Mouse (Mus musculus): ENCODE data around the gene Cherp.

DNA sequence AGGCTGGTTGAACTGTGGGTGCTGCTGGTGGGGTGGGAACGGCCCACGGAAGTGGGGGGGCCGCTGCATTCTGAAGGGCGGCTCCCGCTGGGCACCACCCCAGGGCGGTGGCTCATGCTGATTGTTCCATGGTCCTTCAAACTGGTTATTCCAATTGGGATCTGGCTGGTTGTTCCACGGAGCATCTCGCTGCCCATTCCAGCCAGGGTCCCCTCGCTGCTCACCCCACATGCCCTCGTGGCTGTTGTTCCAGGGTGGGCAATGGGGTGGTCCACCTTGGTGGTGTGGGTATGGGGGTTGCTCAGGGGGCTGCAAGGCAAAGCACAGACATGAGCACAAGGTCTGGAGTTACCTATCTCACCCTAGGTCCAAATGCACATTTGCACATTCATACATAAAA, 10.8 kb downstream of the Cherp start:
- no peak for TF ChIP-seq MYOD1 (IDR thresholded peaks at IDR 0.05; ENCODE audit: control insufficient read depth, insufficient read length, low read depth)
- no peak for TF ChIP-seq USF1 (IDR thresholded peaks at IDR 0.05; ENCODE audit: low read depth)
